Mouse (Mus musculus): ENCODE data around the gene Hunk.

- TF ChIP-seq CTCF (IDR thresholded peaks at IDR 0.05; ENCODE audit: control insufficient read depth, insufficient read depth, low read length) (no peak), POLR2A (IDR thresholded peaks at IDR 0.05; ENCODE audit: borderline replicate concordance, control insufficient read depth, low read depth, low read length) (no peak)
These were observed 35.7 kb downstream of the Hunk start for GRCm38 (mm10) chr16:90421551-90421950.

Measured in bone marrow, adult 2 months (tissue).